Mouse (Mus musculus) C2C12 (cell line): ENCODE data around the gene Slc22a23. TPM values are rescaled to one million over a fixed set of nuclear protein-coding genes. Genes with fewer than 3 reads are reported as not detected.

Experiments
- H3K27me3 ChIP-seq: one replicate; pipeline ENCODE4 v1.6.1; 2011; ENCODE audit not compliant: control insufficient read depth, insufficient read depth, insufficient read length
- H3K36me3 ChIP-seq: one replicate; pipeline ENCODE4 v1.6.1; 2011; ENCODE audit not compliant: control insufficient read depth, insufficient read depth
- H3K4me3 ChIP-seq: one replicate; pipeline ENCODE4 v1.5.1; 2011; ENCODE audit warnings: mild to moderate bottlenecking, control low read depth; ENCODE audit not compliant: poor library complexity, insufficient read depth, severe bottlenecking
- H3K79me2 ChIP-seq: one replicate; pipeline ENCODE4 v1.6.1; 2011; ENCODE audit not compliant: control insufficient read depth, insufficient read depth
- H3K79me3 ChIP-seq: one replicate; pipeline ENCODE4 v1.6.1; 2011; ENCODE audit warnings: low read depth, control low read depth
- H3ac ChIP-seq: one replicate; pipeline ENCODE3; 2011; ENCODE audit warnings: low read depth; ENCODE audit not compliant: control insufficient read depth, insufficient read length
- CEBPB ChIP-seq: IDR thresholded peaks from one replicate; pipeline ENCODE4 v1.6.1; 2011; ENCODE audit warnings: low read depth, mild to moderate bottlenecking, control low read depth, moderate library complexity
- CTCF ChIP-seq: IDR thresholded peaks from one replicate; pipeline ENCODE4 v1.5.1; 2011; ENCODE audit not compliant: control insufficient read depth, insufficient read depth, insufficient read length
- FOSL1 ChIP-seq: IDR thresholded peaks from one replicate; pipeline ENCODE4 v1.8.0; 2011; ENCODE audit warnings: mild to moderate bottlenecking, low read length; ENCODE audit not compliant: poor library complexity, insufficient read depth, severe bottlenecking
- MAX ChIP-seq: IDR thresholded peaks from one replicate; pipeline ENCODE4 v1.6.1; 2011; ENCODE audit warnings: mild to moderate bottlenecking, control low read depth
- MYOD1 ChIP-seq: IDR thresholded peaks from one replicate; pipeline ENCODE4 v1.6.1; 2011; ENCODE audit warnings: low read depth; ENCODE audit not compliant: control insufficient read depth, insufficient read length
- MYOG ChIP-seq: IDR thresholded peaks from one replicate; pipeline ENCODE4 v1.6.1; 2011; ENCODE audit not compliant: control insufficient read depth, insufficient read length; ENCODE audit errors: extremely low read depth
- USF1 ChIP-seq: IDR thresholded peaks from one replicate; pipeline ENCODE4 v1.6.1; 2011; ENCODE audit warnings: low read depth, mild to moderate bottlenecking, control low read depth, moderate library complexity
- polyA plus RNA-seq: library from polyadenylated mRNA; unstranded; fragments of >200 nt; fragmentation: generic; extraction: Trizol; gene quantifications from one replicate; pipeline ENCODE4 v1.2.1, GENCODE M21; 2012; ENCODE audit warnings: missing spikeins

The Slc22a23 gene
- polyA plus RNA-seq, 1 experiment = 10.9 TPM

DNA sequence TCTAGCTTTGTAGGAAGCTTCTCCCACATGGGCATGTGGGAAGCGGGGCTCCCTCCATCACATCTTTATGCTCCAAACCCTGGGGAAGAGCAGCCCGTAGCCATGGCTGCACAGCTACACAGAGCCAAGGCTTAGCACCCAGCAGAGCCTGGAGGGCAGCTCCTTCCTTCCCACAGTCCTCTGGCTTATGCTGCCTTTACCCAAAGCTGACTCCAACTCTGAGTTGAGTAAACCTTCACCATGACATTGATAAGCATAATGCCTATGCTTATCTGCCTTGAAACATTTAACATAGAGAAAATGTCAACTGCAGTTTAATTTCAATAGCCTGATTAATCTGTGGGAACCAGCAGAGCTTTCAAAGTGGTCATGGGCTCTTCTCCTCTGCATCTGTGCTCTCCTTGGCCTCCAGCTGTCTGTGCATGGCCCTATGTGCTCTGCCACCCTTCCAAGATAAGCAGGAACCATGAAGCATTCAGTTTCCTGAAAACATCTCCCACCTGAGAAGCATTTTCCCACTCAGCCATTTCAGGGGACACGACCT, 79.9 kb downstream of the Slc22a23 start:
- H3K27me3 ChIP-seq = no peaks in the 10 kb centered on the region
- no peak overlapping the region for H3K4me3 ChIP-seq
- H3K79me3 ChIP-seq = no peaks in the 10 kb centered on the region
- H3K36me3 ChIP-seq = peaks cover 28% of the 10 kb centered on the region
- TF ChIP-seq CTCF = no peak
- TF ChIP-seq MYOG = no peak
- TF ChIP-seq USF1 = no peak
- TF ChIP-seq CEBPB = no peak
- no peak for TF ChIP-seq FOSL1
- no peak for TF ChIP-seq MYOD1
- TF ChIP-seq MAX = no peak
- H3ac ChIP-seq = no peak overlapping the region
- no peaks in the 10 kb centered on the region for H3K79me2 ChIP-seq

DNA sequence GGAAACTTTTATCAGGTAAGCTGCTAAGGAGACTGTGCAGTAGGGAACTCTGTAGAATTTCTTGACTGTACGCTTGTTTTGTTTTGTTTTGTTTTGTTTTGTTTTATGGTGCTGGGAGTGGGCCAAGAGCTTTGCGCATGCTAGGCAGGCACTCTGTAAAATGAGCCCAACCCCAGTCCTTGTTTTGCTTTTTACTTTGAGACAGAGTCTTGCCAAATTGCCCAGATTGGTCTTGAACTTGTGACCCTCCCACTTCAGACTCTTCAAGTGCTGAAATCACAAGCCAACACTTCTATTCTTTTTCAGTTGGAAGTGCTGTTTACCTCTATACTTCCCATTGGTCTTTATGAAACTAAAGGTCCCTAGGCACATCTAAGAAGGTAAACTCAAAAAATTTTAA, 80.5 kb downstream of the Slc22a23 start:
- H3K79me3 ChIP-seq = no peaks in the 10 kb centered on the region
- no peak for TF ChIP-seq CEBPB
- no peak for TF ChIP-seq USF1
- no peak for TF ChIP-seq CTCF
- H3K36me3 ChIP-seq = peaks cover 28% of the 10 kb centered on the region
- H3ac ChIP-seq = no peak overlapping the region
- H3K4me3 ChIP-seq = no peak overlapping the region
- H3K79me2 ChIP-seq = no peaks in the 10 kb centered on the region
- no peaks in the 10 kb centered on the region for H3K27me3 ChIP-seq

- H3K4me3 ChIP-seq = no peak overlapping the region
- no peaks in the 10 kb centered on the region for H3K79me2 ChIP-seq
- TF ChIP-seq MYOD1 (no peak), MAX (no peak)
- no peaks in the 10 kb centered on the region for H3K27me3 ChIP-seq
- no peaks in the 10 kb centered on the region for H3K36me3 ChIP-seq
- no peak overlapping the region for H3ac ChIP-seq
- no peaks in the 10 kb centered on the region for H3K79me3 ChIP-seq
These were observed 86.2 kb downstream of the Slc22a23 start for GRCm38 (mm10) chr13:34258765-34259164.

GRCm38 (mm10) chr13:34257177-34257576, 87.8 kb downstream of the Slc22a23 start:
- Histone ChIP-seq H3K79me3 (peaks cover 2% of the 10 kb centered on the region), H3ac (no peak overlapping the region), H3K79me2 (no peaks in the 10 kb centered on the region), H3K27me3 (no peaks in the 10 kb centered on the region), H3K4me3 (no peak overlapping the region), H3K36me3 (no peaks in the 10 kb centered on the region)
- TF ChIP-seq MYOG = no peak
- TF ChIP-seq MAX = no peak
- TF ChIP-seq FOSL1 = no peak
- no peak for TF ChIP-seq MYOD1
- TF ChIP-seq CEBPB = no peak
- no peak for TF ChIP-seq CTCF
- no peak for TF ChIP-seq USF1

DNA sequence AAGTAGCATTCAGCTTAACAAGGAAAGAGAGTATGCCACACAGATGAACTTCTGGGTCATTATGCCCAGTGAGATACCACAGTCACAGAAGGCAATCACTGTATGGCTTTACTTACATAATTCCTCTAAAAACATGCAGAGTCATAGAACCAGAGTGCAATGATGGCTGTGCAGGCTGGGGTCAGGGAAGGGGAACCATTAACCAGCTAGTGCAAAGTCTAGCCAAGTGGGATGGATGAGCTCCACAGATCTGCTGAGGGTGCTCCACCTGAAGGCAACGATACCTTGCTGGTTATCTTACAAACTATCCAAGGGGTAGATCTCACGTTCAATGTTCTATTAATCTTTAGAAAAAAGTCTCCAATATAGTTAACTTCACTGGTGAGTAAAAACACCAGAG, 88.3 kb downstream of the Slc22a23 start:
- Histone ChIP-seq H3K79me3 (peaks cover 2% of the 10 kb centered on the region), H3K36me3 (no peaks in the 10 kb centered on the region), H3K79me2 (no peaks in the 10 kb centered on the region), H3K27me3 (no peaks in the 10 kb centered on the region), H3ac (no peak overlapping the region), H3K4me3 (no peak overlapping the region)
- TF ChIP-seq CTCF (no peak), MAX (no peak), MYOD1 (no peak), CEBPB (no peak), MYOG (no peak), FOSL1 (no peak), USF1 (no peak)

GRCm38 (mm10) chr13:34255297-34255696, 89.7 kb downstream of the Slc22a23 start:
- Histone ChIP-seq H3K36me3 (no peaks in the 10 kb centered on the region), H3ac (no peak overlapping the region), H3K79me3 (peaks cover 2% of the 10 kb centered on the region), H3K4me3 (no peak overlapping the region), H3K27me3 (no peaks in the 10 kb centered on the region), H3K79me2 (no peaks in the 10 kb centered on the region)
- TF ChIP-seq MYOG = no peak
- no peak for TF ChIP-seq CTCF
- no peak for TF ChIP-seq CEBPB
- TF ChIP-seq FOSL1 = no peak
- no peak for TF ChIP-seq MAX
- no peak for TF ChIP-seq MYOD1
